Mouse (Mus musculus) hindbrain, embryonic 10.5 days (tissue): ENCODE measurements around the gene Nr2f1. TPM values are rescaled to one million over a fixed set of nuclear protein-coding genes. Genes with fewer than 3 reads are reported as not detected.

Experiments used
- DNase-seq: peaks from one replicate; pipeline ENCODE4 v3.0.0-alpha.2; 2017; ENCODE audit warnings: low spot score
- H3K27ac ChIP-seq: fragments of 300-500 bp; sonication (generic); 2 replicates; pipeline ENCODE4 v1.5.1; 2016; ENCODE audit warnings: mild to moderate bottlenecking, moderate library complexity
- H3K27me3 ChIP-seq: fragments of 300-500 bp; sonication (generic); 2 replicates; pipeline ENCODE4 v1.6.1; 2016; ENCODE audit warnings: mild to moderate bottlenecking; ENCODE audit not compliant: poor library complexity, insufficient read depth, severe bottlenecking
- H3K36me3 ChIP-seq: fragments of 300-500 bp; sonication (generic); 2 replicates; pipeline ENCODE4 v1.6.1; 2016; ENCODE audit warnings: mild to moderate bottlenecking, moderate library complexity
- H3K4me1 ChIP-seq: fragments of 300-500 bp; sonication (generic); replicated peaks from 2 replicates; pipeline ENCODE4 v1.6.1; 2016; ENCODE audit warnings: mild to moderate bottlenecking
- H3K4me3 ChIP-seq: fragments of 300-500 bp; sonication (generic); 2 replicates; pipeline ENCODE4 v1.5.1; 2016; ENCODE audit warnings: mild to moderate bottlenecking, moderate library complexity
- H3K9me3 ChIP-seq: fragments of 300-500 bp; sonication (generic); 2 replicates; pipeline ENCODE4 v1.6.1; 2016; ENCODE audit warnings: mild to moderate bottlenecking, moderate library complexity
- WGBS: fragments of 180-500 bp; shearing (Covaris S2); methylation state at CpG from one replicate; pipeline ENCODE4 v1.1.7; 2016; 5-methylcytosine and 5-hydroxymethylcytosine counted together
- polyA plus RNA-seq: library from polyadenylated mRNA; unstranded; fragments of >200 nt; fragmentation: Nextera tagmentation; extraction: Ambion mirVana; gene quantifications from 2 replicates; pipeline ENCODE4 v1.2.1, GENCODE M21; 2016

Gene Nr2f1
- polyA plus RNA-seq, 1 experiment from 2014 or later, result 69.0 TPM

GRCm38 (mm10) chr13:78183986-78184385 lies 15.6 kb downstream of the Nr2f1 start:
- Histone ChIP-seq H3K36me3 (peaks cover 25% of the 10 kb centered on the region), H3K4me3 (peak overlapping the region; percentile 62), H3K9me3 (no peaks in the 10 kb centered on the region), H3K27ac (peak overlapping the region; percentile 95), H3K4me1 (peaks cover 99% of the 10 kb centered on the region), H3K27me3 (peaks cover 90% of the 10 kb centered on the region)
- peak; percentile 72 for DNase-seq
- WGBS, result 3% methylated on average over 5 of the region's 5 CpGs

DNA sequence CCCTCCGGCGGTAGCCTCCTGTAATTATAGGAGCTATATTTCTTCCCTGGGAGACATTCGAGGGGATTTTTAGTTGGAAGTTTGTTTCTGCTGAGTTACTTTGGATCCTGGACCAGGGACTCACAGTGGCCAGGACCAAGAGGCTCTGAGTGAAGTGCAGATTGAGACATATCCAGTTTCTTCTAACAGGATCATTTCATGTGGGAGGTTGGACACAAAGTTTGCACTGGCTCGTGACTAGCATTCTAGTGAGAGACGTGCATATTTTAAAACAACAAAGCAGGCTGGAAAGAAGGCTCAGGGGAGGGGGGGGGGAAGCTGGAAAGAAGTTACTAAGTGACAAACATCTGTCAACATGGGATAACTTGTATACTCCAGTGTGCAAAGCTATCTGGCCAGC lies 16.6 kb downstream of the Nr2f1 start:
- peak overlapping the region; percentile 62 for H3K4me3 ChIP-seq
- DNase-seq, result no peak
- H3K9me3 ChIP-seq, result no peaks in the 10 kb centered on the region
- peaks cover 17% of the 10 kb centered on the region for H3K36me3 ChIP-seq
- H3K4me1 ChIP-seq, result peaks cover 96% of the 10 kb centered on the region
- peak overlapping the region; percentile 95 for H3K27ac ChIP-seq
- peaks cover 91% of the 10 kb centered on the region for H3K27me3 ChIP-seq
- 2% methylated on average over 5 of the region's 5 CpGs for WGBS

- Histone ChIP-seq H3K4me3 (peak overlapping the region; percentile 62), H3K4me1 (peaks cover 92% of the 10 kb centered on the region), H3K27me3 (peaks cover 88% of the 10 kb centered on the region), H3K27ac (peak overlapping the region; percentile 95), H3K36me3 (peaks cover 8% of the 10 kb centered on the region; the same call in 1 of the 2 replicates), H3K9me3 (no peaks in the 10 kb centered on the region)
- peak; percentile 69 for DNase-seq
- WGBS, result 0% methylated on average over 14 of the region's 14 CpGs
Observed at GRCm38 (mm10) chr13:78181930-78182558, 17.5 kb downstream of the Nr2f1 start.

DNA sequence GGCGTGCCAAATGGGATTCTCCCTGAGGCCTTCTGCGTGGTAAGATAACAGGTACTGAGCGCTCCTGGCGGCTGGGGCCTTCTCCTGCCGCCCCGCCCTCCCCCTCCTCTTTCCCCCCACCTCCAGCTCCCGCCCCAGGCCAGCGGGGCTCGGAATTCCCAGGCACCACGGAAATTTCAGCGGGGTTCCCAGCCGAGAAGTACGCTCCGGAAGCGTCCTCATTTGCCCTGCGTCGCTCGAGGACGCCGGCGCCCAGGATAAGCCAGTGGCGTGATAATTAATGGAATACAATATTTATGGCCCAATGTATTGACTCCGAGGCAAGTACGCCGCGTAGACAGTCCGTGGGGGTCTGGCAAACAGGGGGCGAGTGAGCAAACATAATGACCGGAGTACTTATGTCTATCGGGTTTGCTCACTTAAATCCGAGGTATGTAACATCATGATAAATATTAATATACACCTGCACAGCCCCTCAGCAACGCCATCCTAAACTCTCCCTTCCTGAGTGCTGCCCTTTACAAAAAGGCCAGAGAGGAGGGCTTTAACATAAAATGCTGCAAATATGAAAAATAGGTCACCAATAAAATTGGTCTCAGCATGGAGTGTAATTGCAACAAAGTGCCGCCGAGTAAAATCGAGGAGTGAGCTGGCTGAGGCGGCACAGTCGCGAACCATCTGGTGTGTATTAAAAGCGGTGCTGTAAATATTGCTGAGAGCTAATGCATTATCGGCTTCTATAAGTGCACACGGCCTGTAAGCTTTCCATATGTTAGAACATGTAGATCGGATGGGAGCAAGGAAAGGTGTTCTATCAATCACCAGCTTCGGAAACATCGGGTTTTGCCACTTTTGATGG lies 18.3 kb downstream of the Nr2f1 start:
- H3K27ac ChIP-seq, result peak overlapping the region; percentile 95
- H3K9me3 ChIP-seq, result no peaks in the 10 kb centered on the region
- H3K27me3 ChIP-seq, result peaks cover 88% of the 10 kb centered on the region
- 0 out of 2 replicates have a peak, but pooled peaks cover under 1% of the 10 kb centered on the region for H3K36me3 ChIP-seq
- H3K4me3 ChIP-seq, result peak overlapping the region; percentile 62
- DNase-seq, result peak; percentile 65
- WGBS, result under 1% methylated on average over 44 of the region's 44 CpGs
- H3K4me1 ChIP-seq, result peaks cover 85% of the 10 kb centered on the region

GRCm38 (mm10) chr13:78180261-78180660 lies 19.3 kb downstream of the Nr2f1 start:
- WGBS, result 25% methylated on average over 3 of the region's 3 CpGs
- no peak for DNase-seq
- Histone ChIP-seq H3K9me3 (no peaks in the 10 kb centered on the region), H3K4me3 (peak overlapping the region; percentile 62), H3K36me3 (no peaks in the 10 kb centered on the region), H3K4me1 (peaks cover 80% of the 10 kb centered on the region), H3K27ac (peak overlapping the region; percentile 95), H3K27me3 (peaks cover 86% of the 10 kb centered on the region)

DNA sequence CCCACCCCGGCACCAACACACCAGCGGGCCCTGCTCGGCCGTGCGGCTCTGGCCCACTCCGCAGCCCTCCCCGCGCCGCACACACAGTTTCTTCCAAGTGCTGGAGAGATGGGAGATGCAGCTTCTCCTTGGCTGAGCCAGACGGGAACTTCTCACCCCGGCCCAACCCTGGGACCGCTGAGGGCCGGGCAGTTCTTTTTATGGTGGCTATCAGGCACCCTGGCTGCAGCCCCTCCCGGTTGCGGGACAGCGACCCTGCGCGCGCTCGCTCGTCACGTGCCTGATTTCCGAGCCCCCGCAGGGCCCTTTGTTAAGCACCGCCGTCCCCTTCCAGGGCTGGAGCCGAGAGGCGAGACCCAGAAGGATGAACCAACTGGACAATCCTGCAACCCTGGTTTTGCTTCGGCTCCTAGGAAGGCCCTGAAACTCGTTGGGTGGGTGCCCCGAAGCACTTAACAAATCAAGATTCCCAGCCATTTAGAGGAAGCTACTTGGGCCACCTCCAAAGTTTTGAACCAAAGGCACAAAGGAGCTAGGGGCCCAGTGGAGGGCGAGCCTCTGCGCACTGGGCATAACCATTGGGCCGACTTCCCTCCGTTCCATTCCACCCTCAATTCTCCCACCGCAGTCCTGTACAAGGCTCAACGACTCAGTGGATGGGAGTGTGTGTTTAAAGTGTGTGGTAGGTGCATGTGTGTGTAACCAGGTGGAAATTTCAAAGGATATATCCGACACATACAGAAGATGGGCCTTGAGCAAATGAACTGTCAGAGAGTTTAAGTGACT lies 20.1 kb downstream of the Nr2f1 start:
- Histone ChIP-seq H3K9me3 (no peaks in the 10 kb centered on the region), H3K36me3 (no peaks in the 10 kb centered on the region), H3K4me3 (peak overlapping the region; percentile 62), H3K4me1 (peaks cover 72% of the 10 kb centered on the region), H3K27ac (peak overlapping the region; percentile 95), H3K27me3 (peaks cover 86% of the 10 kb centered on the region)
- WGBS, result 1% methylated on average over 38 of the region's 38 CpGs
- DNase-seq, result peak; percentile 86

- Histone ChIP-seq H3K9me3 (no peaks in the 10 kb centered on the region), H3K36me3 (no peaks in the 10 kb centered on the region), H3K27me3 (peaks cover 87% of the 10 kb centered on the region), H3K4me3 (peak overlapping the region; percentile 62), H3K27ac (peak overlapping the region; percentile 95), H3K4me1 (peaks cover 65% of the 10 kb centered on the region)
- 2% methylated on average over 5 of the region's 5 CpGs for WGBS
- DNase-seq, result no peak
Observed at GRCm38 (mm10) chr13:78178771-78179170, 20.8 kb downstream of the Nr2f1 start.

GRCm38 (mm10) chr13:78178021-78178420 lies 21.5 kb downstream of the Nr2f1 start:
- peaks cover 91% of the 10 kb centered on the region for H3K27me3 ChIP-seq
- peaks cover 58% of the 10 kb centered on the region for H3K4me1 ChIP-seq
- peak overlapping the region; percentile 95 for H3K27ac ChIP-seq

GRCm38 (mm10) chr13:78177381-78177950 lies 22.1 kb downstream of the Nr2f1 start:
- Histone ChIP-seq H3K27me3 (peaks cover 93% of the 10 kb centered on the region), H3K9me3 (no peaks in the 10 kb centered on the region), H3K4me1 (peaks cover 58% of the 10 kb centered on the region), H3K27ac (peak overlapping the region; percentile 95), H3K4me3 (peak overlapping the region; percentile 62), H3K36me3 (no peaks in the 10 kb centered on the region)
- DNase-seq, result no peak
- 7% methylated on average over 5 of the region's 5 CpGs for WGBS

More at GRCm38 (mm10) chr13:78178021-78178420, 21.5 kb downstream of the Nr2f1 start:
- Histone ChIP-seq H3K9me3 (no peaks in the 10 kb centered on the region), H3K4me3 (peak overlapping the region; percentile 62), H3K36me3 (no peaks in the 10 kb centered on the region)
- no peak for DNase-seq
- 0% methylated on average over 1 of the region's 1 CpGs for WGBS

- no peak for DNase-seq
- H3K4me3 ChIP-seq, result peak overlapping the region; percentile 62
- peaks cover 93% of the 10 kb centered on the region for H3K27me3 ChIP-seq
- under 1% methylated on average over 8 of the region's 8 CpGs for WGBS
- H3K9me3 ChIP-seq, result no peaks in the 10 kb centered on the region
- no peaks in the 10 kb centered on the region for H3K36me3 ChIP-seq
- peaks cover 57% of the 10 kb centered on the region for H3K4me1 ChIP-seq
- peak overlapping the region; percentile 95 for H3K27ac ChIP-seq
Observed at GRCm38 (mm10) chr13:78175821-78176380, 23.7 kb downstream of the Nr2f1 start.

GRCm38 (mm10) chr13:78174891-78175290 lies 24.7 kb downstream of the Nr2f1 start:
- DNase-seq, result no peak
- no peaks in the 10 kb centered on the region for H3K36me3 ChIP-seq
- H3K4me1 ChIP-seq, result peaks cover 49% of the 10 kb centered on the region
- H3K27ac ChIP-seq, result peak overlapping the region; percentile 53
- H3K27me3 ChIP-seq, result peaks cover 94% of the 10 kb centered on the region
- H3K9me3 ChIP-seq, result no peaks in the 10 kb centered on the region
- 20% methylated on average over 1 of the region's 1 CpGs for WGBS
- peak overlapping the region; percentile 62; the same call in 1 of the 2 replicates for H3K4me3 ChIP-seq

DNA sequence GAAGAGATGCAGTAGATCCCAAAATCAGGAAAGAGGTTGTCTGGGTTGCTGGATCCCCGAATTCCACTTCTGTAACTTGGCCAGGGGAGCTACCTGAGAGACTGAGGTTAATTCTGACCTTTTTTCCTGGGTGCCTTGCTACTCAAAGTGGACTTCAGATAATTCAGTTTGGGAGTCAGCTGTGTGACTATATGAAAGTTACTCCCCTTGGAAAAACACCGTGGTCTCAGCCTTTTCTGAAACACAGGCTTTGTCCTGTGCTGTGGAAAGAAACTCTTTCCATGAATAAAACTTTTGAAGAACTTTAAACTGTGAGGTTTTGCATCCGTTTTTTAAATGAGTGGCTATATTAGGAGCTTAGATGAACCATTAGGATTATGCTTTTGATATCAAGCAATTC lies 25.4 kb downstream of the Nr2f1 start:
- Histone ChIP-seq H3K4me3 (no peak overlapping the region), H3K36me3 (no peaks in the 10 kb centered on the region), H3K27ac (peak overlapping the region; percentile 25; the same call in 1 of the 2 replicates), H3K27me3 (peaks cover 94% of the 10 kb centered on the region), H3K4me1 (peaks cover 46% of the 10 kb centered on the region), H3K9me3 (no peaks in the 10 kb centered on the region)
- no peak for DNase-seq
- 3% methylated on average over 3 of the region's 3 CpGs for WGBS
